ENCODE assay signal across 10 mouse cellular contexts in genomic region chr14:25512803-25513202, GRCm38 (mm10). TPM values are rescaled to one million over a fixed set of nuclear protein-coding genes. Genes with fewer than 3 reads are reported as not detected.
DNase-seq lines count a peak whose midpoint lies in the region; ATAC-seq and TF ChIP-seq lines count a peak whose summit lies in the region.
"Had no signal": no experiment of that assay in that cellular context is flagged by ENCODE, and none has a peak within 500 bp of the region (broad histone marks: within the 10 kb centered on the region; RNA-seq: fewer than 3 reads in every experiment).

No protein-coding gene starts in this region.

- no peak for TF ChIP-seq CTCF in gastrocnemius, adult 2 months (IDR thresholded peaks at IDR 0.05)

- H3K4me3 ChIP-seq in gastrocnemius, adult 2 months, result peak overlapping the region; percentile 30
- H3K4me3 ChIP-seq in forebrain, embryonic 14.5 days (ENCODE audit: low read depth, low read length), result no peak overlapping the region
- no peak overlapping the region for H3K4me3 ChIP-seq in macrophage (ENCODE audit: inconsistent target)
- H3K4me3 ChIP-seq in liver, embryonic 11.5 days (ENCODE audit: low read depth, low read length), result no peak overlapping the region

- no peak for DNase-seq in gastrocnemius, adult 2 months
- DNase-seq in gastrocnemius, postnatal 10 days, result no peak
- DNase-seq in MN1 (ENCODE audit: low spot score), result peak; percentile 45
- DNase-seq in forebrain, embryonic 14.5 days (ENCODE audit: low spot score), result peak; percentile 51
- no peak for DNase-seq in right cerebral cortex, postnatal 4 days
- DNase-seq in liver, embryonic 11.5 days (ENCODE audit: low spot score), result no peak
- no peak for DNase-seq in testis, postnatal 14 days (ENCODE audit: low spot score)
- DNase-seq: thymus, adult 18-20 months had no signal

- peaks cover 44% of the 10 kb centered on the region for H3K4me1 ChIP-seq in forebrain, embryonic 14.5 days (ENCODE audit: control insufficient read depth, insufficient read depth, low read length)
- H3K4me1 ChIP-seq in liver, embryonic 11.5 days (replicated peaks; ENCODE audit: control insufficient read depth, insufficient read depth, low read length), result peaks cover 84% of the 10 kb centered on the region

- H3K36me3 ChIP-seq in forebrain, embryonic 14.5 days (ENCODE audit: control insufficient read depth, insufficient read depth, low read length), result peaks cover 30% of the 10 kb centered on the region
- peaks cover 23% of the 10 kb centered on the region; the same call in 1 of the 2 replicates for H3K36me3 ChIP-seq in macrophage (ENCODE audit: inconsistent target)
- H3K36me3 ChIP-seq in liver, embryonic 11.5 days (ENCODE audit: control insufficient read depth, insufficient read depth, low read length), result no peaks in the 10 kb centered on the region

- no peaks in the 10 kb centered on the region for H3K27me3 ChIP-seq in forebrain, embryonic 14.5 days (replicated peaks; ENCODE audit: control insufficient read depth, insufficient read depth, low read length)
- no peaks in the 10 kb centered on the region for H3K27me3 ChIP-seq in liver, embryonic 11.5 days (replicated peaks; ENCODE audit: control insufficient read depth, insufficient read depth, low read length)

- H3K9ac ChIP-seq in forebrain, embryonic 14.5 days (ENCODE audit: low read length), result no peak overlapping the region
- H3K9ac ChIP-seq in liver, embryonic 11.5 days (ENCODE audit: low read depth, low read length), result no peak overlapping the region

- peak; percentile 64 for ATAC-seq in forebrain, embryonic 14.5 days
- no peak for ATAC-seq in liver, embryonic 11.5 days (replicated peaks; ENCODE audit: low FRiP score)
- ATAC-seq: lung, postnatal 0 days had no signal

- H3K4me2 ChIP-seq in forebrain, embryonic 14.5 days (ENCODE audit: low read length), result no peak overlapping the region
- no peak overlapping the region for H3K4me2 ChIP-seq in liver, embryonic 11.5 days

- WGBS in forebrain, embryonic 14.5 days, result 25% methylated on average over 6 of the region's 6 CpGs
- 97% methylated on average over 6 of the region's 6 CpGs for WGBS in macrophage (ENCODE audit: missing documents)
- WGBS in liver, embryonic 11.5 days, result 43% methylated on average over 6 of the region's 6 CpGs

- intact Hi-C loops in gastrocnemius, adult 2 months (cut with DNase I), result loop anchor here (5.0 kb wide), 1 partner anchor 36 kb away; no protein-coding TSS in a partner anchor

- peak overlapping the region; percentile 96 for H3K27ac ChIP-seq in gastrocnemius, adult 2 months
- peak overlapping the region; percentile 61 for H3K27ac ChIP-seq in forebrain, embryonic 14.5 days (ENCODE audit: low read depth, low read length)
- H3K27ac ChIP-seq in macrophage, result peak overlapping the region; percentile 99
- H3K27ac ChIP-seq in liver, embryonic 11.5 days (ENCODE audit: low read depth, low read length), result no peak overlapping the region

- H3K9me3 ChIP-seq in forebrain, embryonic 14.5 days (replicated peaks; ENCODE audit: control insufficient read depth, low read length), result no peaks in the 10 kb centered on the region
- no peaks in the 10 kb centered on the region for H3K9me3 ChIP-seq in liver, embryonic 11.5 days (ENCODE audit: control insufficient read depth, low read length)

- H3K79me2 ChIP-seq in macrophage (ENCODE audit: inconsistent target), result peaks cover 100% of the 10 kb centered on the region

RNA-seq across cellular contexts. Expression of gene Zmiz1, which starts 53.8 kb away (rescaled TPM):
- total RNA-seq in gastrocnemius, adult 2 months (2021), result 10 to 100 TPM; 27.4 to 34.5 TPM
- 10 to 100 TPM; 31.6 to 43.8 TPM for total RNA-seq in gastrocnemius, postnatal 10 days (2021)
- 37.0 and 43.8 TPM in 2 replicates for polyA plus RNA-seq in forebrain, embryonic 14.5 days (2014; fragmentation: Nextera tagmentation; extraction: Ambion mirVana)
- 100 to 1,000 TPM; 201 to 426 (median 339) TPM for total RNA-seq in macrophage (2018; cell fraction: chromatin; rRNA removed)
- 100 to 1,000 TPM; 130 to 224 (median 189) TPM for total RNA-seq in macrophage (2018; cell fraction: cytosol; rRNA removed)
- total RNA-seq in macrophage (2018; cell fraction: nucleus; rRNA removed), result 100 to 1,000 TPM; 176 to 364 (median 261) TPM
- 74.5 to 135 TPM (median 101 TPM) in 3 replicates for polyA plus RNA-seq in macrophage (2018)
- polyA plus RNA-seq in liver, embryonic 11.5 days (2014; fragmentation: Nextera tagmentation; extraction: Ambion mirVana), result 27.5 and 31.0 TPM in 2 replicates

Comparison
In these comparisons a context has a peak if more than half of its experiments do, and no peak if none do; other contexts are left out.
1. DNase-seq: peak in MN1 (single experiment) and forebrain, embryonic 14.5 days (single experiment); none in gastrocnemius, adult 2 months (single experiment), gastrocnemius, postnatal 10 days (single experiment), right cerebral cortex, postnatal 4 days (single experiment), liver, embryonic 11.5 days (single experiment) and testis, postnatal 14 days (single experiment).